Mouse (Mus musculus) kidney, embryonic 15.5 days (tissue): Measurements from ENCODE around the gene D630045J12Rik. TPM values are rescaled to one million over a fixed set of nuclear protein-coding genes. Genes with fewer than 3 reads are reported as not detected.

Experiments
- ATAC-seq: fragments of 200-750 bp; cut with Nextera tagmentation; replicated peaks from 2 replicates; pipeline ENCODE4 v1.8.0; 2017; ENCODE audit warnings: moderate TSS enrichment; ENCODE audit not compliant: low FRiP score
- H3K27ac ChIP-seq: fragments of 300-500 bp; sonication (generic); 2 replicates; pipeline ENCODE4 v1.5.1; 2015; ENCODE audit warnings: mild to moderate bottlenecking, inconsistent platforms
- H3K27me3 ChIP-seq: fragments of 300-500 bp; sonication (generic); 2 replicates; pipeline ENCODE4 v1.6.1; 2015; ENCODE audit warnings: inconsistent platforms
- H3K36me3 ChIP-seq: fragments of 300-500 bp; sonication (generic); 2 replicates; pipeline ENCODE4 v1.6.1; 2015; ENCODE audit warnings: inconsistent platforms
- H3K4me1 ChIP-seq: fragments of 300-500 bp; sonication (generic); 2 replicates; pipeline ENCODE4 v1.6.1; 2015; ENCODE audit warnings: inconsistent platforms
- H3K4me2 ChIP-seq: fragments of 300-500 bp; sonication (generic); 2 replicates; pipeline ENCODE4 v1.6.1; 2015; ENCODE audit warnings: moderate library complexity, mild to moderate bottlenecking, inconsistent platforms
- H3K4me3 ChIP-seq: fragments of 300-500 bp; sonication (generic); replicated peaks from 2 replicates; pipeline ENCODE4 v1.5.1; 2015; ENCODE audit warnings: mild to moderate bottlenecking, inconsistent platforms
- H3K9ac ChIP-seq: fragments of 300-500 bp; sonication (generic); 2 replicates; pipeline ENCODE4 v1.6.1; 2015; ENCODE audit warnings: mild to moderate bottlenecking, inconsistent platforms
- H3K9me3 ChIP-seq: fragments of 300-500 bp; sonication (generic); replicated peaks from 2 replicates; pipeline ENCODE4 v1.6.1; 2016; ENCODE audit warnings: inconsistent platforms
- WGBS: fragments of 180-500 bp; shearing (Covaris S2); methylation state at CpG from one replicate; pipeline ENCODE4 v1.1.7; 2015; ENCODE audit warnings: mixed read lengths; 5-methylcytosine and 5-hydroxymethylcytosine counted together
- polyA plus RNA-seq: library from polyadenylated mRNA; unstranded; fragments of >200 nt; fragmentation: Nextera tagmentation; extraction: Ambion mirVana; gene quantifications from 2 replicates; pipeline ENCODE4 v1.2.1, GENCODE M21; 2015

The D630045J12Rik gene
- polyA plus RNA-seq, 1 experiment from 2014 or later, result 7.8 TPM

- no peaks in the 10 kb centered on the region for H3K9me3 ChIP-seq
- WGBS, result 40% methylated on average over 6 of the region's 6 CpGs
These were observed 150.0 kb downstream of the D630045J12Rik start for GRCm38 (mm10) chr6:38103775-38104174.

GRCm38 (mm10) chr6:38102216-38102795 is 151.5 kb downstream of the D630045J12Rik start:
- Histone ChIP-seq H3K9ac (no peak overlapping the region), H3K27ac (no peak overlapping the region), H3K4me1 (no peaks in the 10 kb centered on the region), H3K4me3 (no peak overlapping the region), H3K27me3 (no peaks in the 10 kb centered on the region), H3K36me3 (no peaks in the 10 kb centered on the region), H3K4me2 (no peak overlapping the region), H3K9me3 (no peaks in the 10 kb centered on the region)
- ATAC-seq, result no peak
- WGBS, result 75% methylated on average over 7 of the region's 7 CpGs

More at GRCm38 (mm10) chr6:38103775-38104174, 150.0 kb downstream of the D630045J12Rik start:
- no peak overlapping the region for H3K4me2 ChIP-seq
- no peak overlapping the region for H3K4me3 ChIP-seq
- no peak overlapping the region for H3K9ac ChIP-seq
- no peak overlapping the region for H3K27ac ChIP-seq
- no peaks in the 10 kb centered on the region for H3K36me3 ChIP-seq
- ATAC-seq, result 0 out of 2 replicates have a peak, but pooled peaks have one; percentile 40
- no peaks in the 10 kb centered on the region for H3K27me3 ChIP-seq
- H3K4me1 ChIP-seq, result peaks cover 1% of the 10 kb centered on the region; the same call in 1 of the 2 replicates

GRCm38 (mm10) chr6:38096961-38097370 is 156.8 kb downstream of the D630045J12Rik start:
- H3K27ac ChIP-seq, result no peak overlapping the region
- no peak overlapping the region for H3K4me2 ChIP-seq
- no peaks in the 10 kb centered on the region for H3K27me3 ChIP-seq
- H3K9me3 ChIP-seq, result no peaks in the 10 kb centered on the region
- no peak for ATAC-seq
- H3K9ac ChIP-seq, result no peak overlapping the region
- H3K4me1 ChIP-seq, result peaks cover 5% of the 10 kb centered on the region; the same call in 1 of the 2 replicates
- WGBS, result 58% methylated on average over 5 of the region's 5 CpGs
- H3K4me3 ChIP-seq, result no peak overlapping the region
- no peaks in the 10 kb centered on the region for H3K36me3 ChIP-seq

GRCm38 (mm10) chr6:38094701-38095100 is 159.1 kb downstream of the D630045J12Rik start:
- H3K27ac ChIP-seq, result no peak overlapping the region
- 88% methylated on average over 10 of the region's 10 CpGs for WGBS
- H3K9ac ChIP-seq, result no peak overlapping the region
- no peaks in the 10 kb centered on the region for H3K36me3 ChIP-seq
- no peak overlapping the region for H3K4me2 ChIP-seq
- no peak overlapping the region for H3K4me3 ChIP-seq
- no peak for ATAC-seq
- H3K4me1 ChIP-seq, result peaks cover 5% of the 10 kb centered on the region; the same call in 1 of the 2 replicates
- H3K27me3 ChIP-seq, result no peaks in the 10 kb centered on the region
- no peaks in the 10 kb centered on the region for H3K9me3 ChIP-seq

- H3K27me3 ChIP-seq, result no peaks in the 10 kb centered on the region
- no peaks in the 10 kb centered on the region for H3K36me3 ChIP-seq
- no peak overlapping the region for H3K4me2 ChIP-seq
- peaks cover 5% of the 10 kb centered on the region; the same call in 1 of the 2 replicates for H3K4me1 ChIP-seq
- H3K4me3 ChIP-seq, result no peak overlapping the region
- no peak overlapping the region for H3K9ac ChIP-seq
- WGBS, result 91% methylated on average over 8 of the region's 8 CpGs
- ATAC-seq, result no peak
- H3K27ac ChIP-seq, result no peak overlapping the region
- H3K9me3 ChIP-seq, result no peaks in the 10 kb centered on the region
These were observed 161.3 kb downstream of the D630045J12Rik start for GRCm38 (mm10) chr6:38092539-38092938.

GRCm38 (mm10) chr6:38087242-38088026 is 166.4 kb downstream of the D630045J12Rik start:
- no peak for ATAC-seq
- no peak overlapping the region for H3K27ac ChIP-seq
- no peaks in the 10 kb centered on the region for H3K9me3 ChIP-seq
- 87% methylated on average over 9 of the region's 9 CpGs for WGBS
- H3K27me3 ChIP-seq, result no peaks in the 10 kb centered on the region
- no peak overlapping the region for H3K4me2 ChIP-seq
- no peak overlapping the region for H3K4me3 ChIP-seq
- no peak overlapping the region for H3K9ac ChIP-seq
- H3K36me3 ChIP-seq, result no peaks in the 10 kb centered on the region
- H3K4me1 ChIP-seq, result peaks cover 6% of the 10 kb centered on the region; the same call in 1 of the 2 replicates

GRCm38 (mm10) chr6:38083204-38083603 is 170.6 kb downstream of the D630045J12Rik start:
- 42% methylated on average over 4 of the region's 4 CpGs for WGBS
- H3K27ac ChIP-seq, result no peak overlapping the region

GRCm38 (mm10) chr6:38081727-38082341 is 172.0 kb downstream of the D630045J12Rik start:
- Histone ChIP-seq H3K4me2 (no peak overlapping the region), H3K4me1 (peaks cover 18% of the 10 kb centered on the region), H3K27me3 (no peaks in the 10 kb centered on the region), H3K36me3 (no peaks in the 10 kb centered on the region), H3K4me3 (no peak overlapping the region), H3K9me3 (no peaks in the 10 kb centered on the region), H3K27ac (peak overlapping the region; percentile 81), H3K9ac (no peak overlapping the region)
- 30% methylated on average over 11 of the region's 11 CpGs for WGBS
- ATAC-seq, result peak; percentile 82

More at GRCm38 (mm10) chr6:38083204-38083603, 170.6 kb downstream of the D630045J12Rik start:
- ATAC-seq, result no peak
- H3K36me3 ChIP-seq, result no peaks in the 10 kb centered on the region
- no peaks in the 10 kb centered on the region for H3K9me3 ChIP-seq
- H3K4me2 ChIP-seq, result no peak overlapping the region
- peaks cover 18% of the 10 kb centered on the region for H3K4me1 ChIP-seq
- no peak overlapping the region for H3K9ac ChIP-seq
- no peaks in the 10 kb centered on the region for H3K27me3 ChIP-seq
- no peak overlapping the region for H3K4me3 ChIP-seq

GRCm38 (mm10) chr6:38080364-38080763 is 173.4 kb downstream of the D630045J12Rik start:
- WGBS, result 62% methylated on average over 4 of the region's 4 CpGs
- ATAC-seq, result no peak

GRCm38 (mm10) chr6:38073592-38073991 is 180.2 kb downstream of the D630045J12Rik start:
- Histone ChIP-seq H3K9me3 (peaks cover 4% of the 10 kb centered on the region; the same call in 1 of the 2 replicates), H3K36me3 (0 out of 2 replicates have a peak, but pooled peaks cover 2% of the 10 kb centered on the region), H3K4me1 (peaks cover 14% of the 10 kb centered on the region), H3K4me3 (no peak overlapping the region), H3K27ac (no peak overlapping the region), H3K27me3 (no peaks in the 10 kb centered on the region), H3K9ac (no peak overlapping the region), H3K4me2 (no peak overlapping the region)
- ATAC-seq, result no peak
- WGBS, result 92% methylated on average over 3 of the region's 3 CpGs

More at GRCm38 (mm10) chr6:38080364-38080763, 173.4 kb downstream of the D630045J12Rik start:
- H3K4me1 ChIP-seq, result peaks cover 18% of the 10 kb centered on the region
- no peaks in the 10 kb centered on the region for H3K36me3 ChIP-seq
- no peaks in the 10 kb centered on the region for H3K9me3 ChIP-seq
- no peak overlapping the region for H3K9ac ChIP-seq
- H3K4me3 ChIP-seq, result no peak overlapping the region
- no peak overlapping the region for H3K27ac ChIP-seq
- no peak overlapping the region for H3K4me2 ChIP-seq
- H3K27me3 ChIP-seq, result no peaks in the 10 kb centered on the region
